Mouse (Mus musculus) left cerebral cortex, adult 6 months (tissue): ENCODE measurements around the gene Kif3c. TPM values are rescaled to one million over a fixed set of nuclear protein-coding genes. Genes with fewer than 3 reads are reported as not detected.

Experiments used
- long read RNA-seq, 2 experiments: library from polyadenylated mRNA; unstranded; transcript quantifications; one replicate each; pipeline ENCODE4 v2.0.0; 2019 to 2020
- polyA plus RNA-seq: library from polyadenylated mRNA; unstranded; fragments of <200 nt; fragmentation: Nextera tagmentation; gene quantifications from 2 replicates; pipeline ENCODE4 v1.2.3, GENCODE M21; 2021

Gene Kif3c
- 28.6 and 31.9 TPM in 2 replicates for polyA plus RNA-seq
- long read RNA-seq, experiment 1, full-length matches to known transcripts, result 316 of 387 reads
- long read RNA-seq, experiment 1, partial matches to known transcripts, result 19 of 387 reads
- long read RNA-seq, experiment 1, other reads (novel, unspliced or antisense), result 52 of 387 reads
- long read RNA-seq, experiment 2, full-length matches to known transcripts, result 19 of 55 reads
- long read RNA-seq, experiment 2, partial matches to known transcripts, result 21 of 55 reads
- long read RNA-seq, experiment 2, other reads (novel, unspliced or antisense), result 15 of 55 reads

DNA sequence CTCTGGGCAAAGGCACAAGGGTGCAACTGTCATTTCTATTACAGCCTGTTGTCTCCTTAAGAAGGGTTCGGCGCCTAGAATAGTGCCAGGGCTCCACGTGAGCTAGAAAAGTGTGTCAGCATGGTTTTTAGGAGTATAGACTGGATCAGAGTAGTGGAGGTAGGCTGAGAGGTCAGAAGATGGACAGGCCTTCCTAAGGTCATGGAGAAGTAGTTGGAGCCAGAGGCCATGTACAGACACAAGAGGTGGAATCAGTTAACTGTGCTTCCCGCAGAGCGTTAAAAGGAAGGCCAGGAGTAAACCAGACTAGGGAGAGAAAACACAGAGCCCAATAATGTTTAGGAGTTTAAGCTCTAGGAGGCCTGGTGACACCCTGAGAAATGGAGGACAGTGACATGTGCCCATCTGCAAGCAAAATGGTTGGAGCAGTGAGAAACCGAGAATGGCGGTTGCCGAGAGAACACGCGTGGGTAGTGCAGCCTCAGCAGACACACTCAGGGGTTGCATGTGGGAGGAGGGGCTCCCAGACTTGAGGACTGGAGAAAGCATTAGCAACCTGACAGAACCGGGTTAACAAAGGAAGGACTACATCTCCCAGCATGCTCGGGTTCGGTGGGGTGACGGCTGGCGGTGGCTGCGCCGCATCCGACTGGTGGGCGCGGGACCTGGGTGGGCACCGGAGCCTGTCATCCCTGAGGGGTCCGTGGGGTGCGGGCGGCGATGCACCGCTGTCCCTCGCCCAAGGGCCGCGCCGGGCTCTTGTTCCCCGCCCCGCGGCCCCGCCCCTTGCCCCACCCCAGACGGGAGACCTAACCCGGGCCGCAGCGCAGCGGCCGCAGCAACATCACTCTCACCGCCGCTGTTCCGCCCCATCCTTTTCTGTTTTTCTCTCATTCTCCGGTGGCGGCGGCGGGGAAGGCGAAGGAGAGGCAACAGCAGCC, at the start of gene Kif3c:
TSS of gene Kif3c (plus strand) at position 625 of the 941 bp plus-strand sequence.

DNA sequence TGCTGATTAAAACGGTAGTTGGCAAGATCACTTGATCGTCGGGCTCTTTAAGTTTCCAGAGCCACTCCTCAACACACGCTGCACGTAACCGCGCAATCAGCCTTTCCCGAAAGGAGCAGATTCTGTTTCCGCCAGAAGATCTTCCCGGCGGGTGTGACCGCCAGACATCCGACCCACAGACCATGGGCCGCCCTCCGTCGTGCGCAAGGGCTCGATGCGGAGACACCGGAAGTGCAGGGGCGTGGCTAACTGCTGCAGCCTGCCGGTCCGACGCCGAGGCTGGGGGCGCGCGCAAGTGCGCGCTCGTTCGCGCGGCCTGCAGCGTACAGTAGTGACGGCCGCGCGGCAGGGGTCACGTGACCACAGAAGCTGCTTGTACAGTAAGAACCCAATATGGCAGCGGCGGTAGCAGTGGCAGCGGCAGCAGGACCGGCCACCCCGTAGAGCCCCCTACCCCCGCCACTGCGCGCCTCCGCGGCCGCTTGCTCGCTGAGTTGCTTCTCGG, 61.6 kb downstream of the Kif3c start, which contains the start of gene Asxl2:
TSS of gene Asxl2 (plus strand) at position 328 of the 505 bp plus-strand sequence.

Other genes with a start within 250 kb of the Kif3c start
- 28.9 and 89.7 TPM in 2 replicates for gene Rab10, start 55.2 kb upstream of the Kif3c start, polyA plus RNA-seq
- 4.1 and 8.4 TPM in 2 replicates for gene Asxl2, start 61.7 kb downstream of the Kif3c start, polyA plus RNA-seq
- gene Dtnb, start 207.2 kb downstream of the Kif3c start, polyA plus RNA-seq, result 54.1 and 94.9 TPM in 2 replicates